Mouse (Mus musculus) hindbrain, postnatal 0 days (tissue): ENCODE results near the gene Serpine1. TPM values are rescaled to one million over a fixed set of nuclear protein-coding genes. Genes with fewer than 3 reads are reported as not detected.

Experiments
- ATAC-seq: fragments of 200-750 bp; cut with Nextera tagmentation; 2 replicates; pipeline ENCODE4 v1.8.0; 2017; ENCODE audit warnings: mild to moderate bottlenecking, moderate TSS enrichment, moderate library complexity
- DNase-seq: peaks from one replicate; pipeline ENCODE4 v3.0.0-alpha.2; 2015; ENCODE audit warnings: low spot score
- H3K27ac ChIP-seq: fragments of 300-500 bp; sonication (generic); 2 replicates; pipeline ENCODE4 v1.5.1; 2014; ENCODE audit warnings: mild to moderate bottlenecking
- H3K27me3 ChIP-seq: fragments of 300-500 bp; sonication (generic); 2 replicates; pipeline ENCODE4 v1.6.1; 2014; ENCODE audit warnings: low read length, mixed read lengths; ENCODE audit not compliant: insufficient read depth
- H3K36me3 ChIP-seq: fragments of 300-500 bp; sonication (generic); 2 replicates; pipeline ENCODE4 v1.6.1; 2014; ENCODE audit warnings: low read length, mixed read lengths; ENCODE audit not compliant: insufficient read depth
- H3K4me1 ChIP-seq: fragments of 300-500 bp; sonication (generic); 2 replicates; pipeline ENCODE4 v1.6.1; 2014; ENCODE audit warnings: antibody characterized with exemption, low read length, mixed read lengths; ENCODE audit not compliant: insufficient read depth
- H3K4me2 ChIP-seq: fragments of 300-500 bp; sonication (generic); 2 replicates; pipeline ENCODE4 v1.6.1; 2014; ENCODE audit warnings: low read depth, mild to moderate bottlenecking, low read length, moderate library complexity, mixed read lengths
- H3K4me3 ChIP-seq: fragments of 300-500 bp; sonication (generic); 2 replicates; pipeline ENCODE4 v1.5.1; 2014; ENCODE audit warnings: low read length
- H3K9ac ChIP-seq: fragments of 300-500 bp; sonication (generic); replicated peaks from 2 replicates; pipeline ENCODE4 v1.6.1; 2014; ENCODE audit warnings: mild to moderate bottlenecking, low read length, moderate library complexity, mixed read lengths
- H3K9me3 ChIP-seq: fragments of 300-500 bp; sonication (generic); 2 replicates; pipeline ENCODE4 v1.6.1; 2016; ENCODE audit warnings: low read length, mixed read lengths
- CTCF ChIP-seq: IDR thresholded peaks from 2 replicates; pipeline ENCODE4 v1.5.1; 2016; ENCODE audit warnings: antibody characterized with exemption, control low read depth, low read depth
- WGBS: fragments of 180-500 bp; shearing (Covaris S2); extraction: QIAGEN DNeasy Blood & Tissue Kit; methylation state at CpG from one replicate; pipeline ENCODE4 v1.1.7; 2014; 5-methylcytosine and 5-hydroxymethylcytosine counted together
- polyA plus RNA-seq: library from polyadenylated mRNA; unstranded; fragments of >200 nt; fragmentation: Nextera tagmentation; extraction: Ambion mirVana; gene quantifications from 2 replicates; pipeline ENCODE4 v1.2.1, GENCODE M21; 2015
- total RNA-seq: library from RNA; depleted of rRNA; stranded (reverse); fragments of >200 nt; gene quantifications from 2 replicates; pipeline ENCODE4 v1.2.3, GENCODE M21; 2014

The Serpine1 gene
- total and polyA plus RNA-seq, 2 experiments from 2014 or later = 0.25 to 3.0 TPM

GRCm38 (mm10) chr5:137114891-137115561 lies 43.0 kb upstream of the Serpine1 start:
- Histone ChIP-seq H3K9me3 (no peaks in the 10 kb centered on the region), H3K27ac (no peak overlapping the region), H3K4me3 (no peak overlapping the region), H3K4me2 (peak overlapping the region; percentile 54), H3K4me1 (no peaks in the 10 kb centered on the region), H3K27me3 (no peaks in the 10 kb centered on the region), H3K36me3 (no peaks in the 10 kb centered on the region), H3K9ac (no peak overlapping the region)
- ATAC-seq (no peak), DNase-seq (no peak)
- 89% methylated on average over 9 of the region's 9 CpGs for WGBS
- no peak for TF ChIP-seq CTCF

DNA sequence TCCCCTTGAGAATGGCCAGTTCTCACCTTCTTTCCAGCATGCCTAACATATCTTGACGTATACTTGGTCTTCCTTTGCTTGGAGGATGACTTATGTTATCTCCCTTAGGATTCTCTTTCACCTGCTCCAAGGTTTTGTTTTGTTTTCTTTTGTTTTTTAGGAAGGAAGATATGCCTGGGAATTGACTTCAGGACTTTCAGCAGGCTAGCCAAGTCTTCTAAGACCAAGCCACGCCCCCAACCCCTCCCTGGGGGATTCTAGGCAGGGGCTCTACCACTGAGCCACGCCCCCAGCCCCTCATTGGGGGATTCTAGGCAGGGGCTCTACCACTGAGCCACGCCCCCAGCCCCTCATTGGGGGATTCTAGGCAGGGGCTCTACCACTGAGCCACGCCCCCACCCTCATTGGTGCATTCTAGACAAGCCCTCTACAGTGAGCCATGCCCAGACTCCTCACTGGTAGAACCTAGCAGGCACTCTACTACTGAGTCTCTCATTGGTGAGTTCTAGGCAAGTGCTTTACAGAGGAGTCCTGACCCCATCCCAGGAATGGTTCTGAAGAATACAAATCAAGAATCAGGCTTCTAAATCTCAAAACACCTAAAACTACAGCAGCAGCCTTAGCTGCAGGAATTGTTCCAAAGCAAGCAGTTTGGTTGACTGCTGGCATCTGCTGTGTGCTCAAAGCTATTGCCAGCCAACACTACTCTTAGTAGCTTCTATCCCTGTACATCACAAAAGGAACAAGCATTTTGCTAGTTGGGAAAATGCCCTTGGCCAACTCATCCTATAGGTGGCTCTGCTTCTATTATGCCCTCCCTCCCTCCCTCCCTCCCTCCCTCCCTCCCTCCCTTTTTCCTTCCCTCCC lies 39.7 kb upstream of the Serpine1 start:
- no peak for TF ChIP-seq CTCF
- no peaks in the 10 kb centered on the region for H3K36me3 ChIP-seq
- 83% methylated on average over 5 of the region's 5 CpGs for WGBS
- H3K27me3 ChIP-seq = no peaks in the 10 kb centered on the region
- no peak overlapping the region for H3K27ac ChIP-seq
- no peak overlapping the region for H3K4me2 ChIP-seq
- no peak overlapping the region for H3K9ac ChIP-seq
- H3K4me1 ChIP-seq = no peaks in the 10 kb centered on the region
- no peak for ATAC-seq
- no peaks in the 10 kb centered on the region for H3K9me3 ChIP-seq
- no peak overlapping the region for H3K4me3 ChIP-seq
- no peak for DNase-seq

GRCm38 (mm10) chr5:137110863-137111262 lies 38.8 kb upstream of the Serpine1 start:
- WGBS = 95% methylated on average over 12 of the region's 12 CpGs
- H3K36me3 ChIP-seq = no peaks in the 10 kb centered on the region
- no peaks in the 10 kb centered on the region for H3K9me3 ChIP-seq
- H3K9ac ChIP-seq = no peak overlapping the region
- H3K4me3 ChIP-seq = no peak overlapping the region
- DNase-seq (no peak), ATAC-seq (no peak)
- no peak overlapping the region for H3K27ac ChIP-seq
- no peaks in the 10 kb centered on the region for H3K4me1 ChIP-seq
- no peak overlapping the region for H3K4me2 ChIP-seq
- H3K27me3 ChIP-seq = no peaks in the 10 kb centered on the region
- TF ChIP-seq CTCF = no peak

DNA sequence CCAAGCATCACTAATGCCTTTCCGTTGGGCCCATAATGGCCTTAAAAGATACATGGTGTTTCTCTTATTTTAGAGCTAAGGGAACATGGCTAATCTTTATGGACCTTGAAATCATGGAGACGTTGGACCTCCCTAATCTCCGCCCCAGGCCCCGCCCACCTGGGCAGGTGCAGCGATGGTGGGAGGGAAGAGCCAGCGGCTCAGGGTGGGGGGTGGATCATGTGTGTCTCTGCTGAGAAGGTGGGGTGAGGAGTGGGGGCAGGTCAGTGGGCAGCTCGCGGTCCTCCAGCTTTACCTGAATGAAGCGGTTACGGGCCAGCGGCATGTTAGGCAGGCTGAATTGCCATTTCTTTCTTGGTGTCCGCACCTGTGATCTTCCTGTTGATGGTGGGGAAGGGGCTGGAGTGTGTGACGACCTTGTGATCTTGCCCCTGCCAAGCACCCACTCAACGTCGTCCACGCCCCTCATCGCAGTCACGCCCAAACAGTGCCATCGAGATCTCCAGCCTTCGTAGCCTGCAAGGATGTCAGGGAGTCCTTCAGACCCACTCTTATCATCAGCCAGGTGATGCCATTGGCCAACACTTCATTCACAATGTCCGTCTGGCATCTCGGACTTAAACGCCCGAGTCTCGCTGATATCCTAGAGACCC lies 38.0 kb upstream of the Serpine1 start:
- TF ChIP-seq CTCF = no peak
- 58% methylated on average over 25 of the region's 25 CpGs for WGBS
- no peak overlapping the region for H3K4me3 ChIP-seq
- H3K9me3 ChIP-seq = no peaks in the 10 kb centered on the region
- no peaks in the 10 kb centered on the region for H3K4me1 ChIP-seq
- no peak overlapping the region for H3K27ac ChIP-seq
- DNase-seq = no peak
- no peaks in the 10 kb centered on the region for H3K36me3 ChIP-seq
- H3K27me3 ChIP-seq = no peaks in the 10 kb centered on the region
- no peak for ATAC-seq
- H3K9ac ChIP-seq = no peak overlapping the region
- no peak overlapping the region for H3K4me2 ChIP-seq

- no peak for TF ChIP-seq CTCF
- 62% methylated on average over 6 of the region's 6 CpGs for WGBS
- H3K4me2 ChIP-seq = no peak overlapping the region
- ATAC-seq (no peak), DNase-seq (no peak)
- H3K4me3 ChIP-seq = no peak overlapping the region
- no peaks in the 10 kb centered on the region for H3K9me3 ChIP-seq
- no peaks in the 10 kb centered on the region for H3K27me3 ChIP-seq
- H3K36me3 ChIP-seq = no peaks in the 10 kb centered on the region
- H3K9ac ChIP-seq = no peak overlapping the region
- no peak overlapping the region for H3K27ac ChIP-seq
- H3K4me1 ChIP-seq = peaks cover 2% of the 10 kb centered on the region; the same call in 1 of the 2 replicates
Observed at GRCm38 (mm10) chr5:137108111-137108510, 36.0 kb upstream of the Serpine1 start.

GRCm38 (mm10) chr5:137107670-137108069 lies 35.6 kb upstream of the Serpine1 start:
- ATAC-seq (no peak), DNase-seq (no peak)
- Histone ChIP-seq H3K4me3 (no peak overlapping the region), H3K27ac (no peak overlapping the region), H3K9ac (no peak overlapping the region), H3K36me3 (no peaks in the 10 kb centered on the region), H3K4me2 (no peak overlapping the region), H3K27me3 (no peaks in the 10 kb centered on the region), H3K4me1 (peaks cover 3% of the 10 kb centered on the region; the same call in 1 of the 2 replicates), H3K9me3 (no peaks in the 10 kb centered on the region)
- WGBS = 77% methylated on average over 8 of the region's 8 CpGs
- TF ChIP-seq CTCF = no peak
